Mouse (Mus musculus) midbrain, embryonic 12.5 days (tissue): ENCODE measurements at regions not wholly inside any gene's neighbourhood (a gene's known extent, or its start where the extent isn't known, plus 50 kb on each side); places are given as distances from the start of the nearest gene placed in this dataset.

ENCODE experiments used
- ATAC-seq: fragments of 200-750 bp; cut with Nextera tagmentation; 2 replicates; pipeline ENCODE4 v1.8.0; 2017; ENCODE audit warnings: low read depth, moderate TSS enrichment, moderate library complexity; ENCODE audit not compliant: low FRiP score
- H3K27ac ChIP-seq: fragments of 300-500 bp; sonication (generic); replicated peaks from 2 replicates; pipeline ENCODE4 v1.5.1; 2016; ENCODE audit warnings: mild to moderate bottlenecking
- H3K27me3 ChIP-seq: fragments of 300-500 bp; sonication (generic); 2 replicates; pipeline ENCODE4 v1.6.1; 2016; ENCODE audit warnings: mild to moderate bottlenecking
- H3K36me3 ChIP-seq: fragments of 300-500 bp; sonication (generic); 2 replicates; pipeline ENCODE4 v1.6.1; 2016
- H3K4me1 ChIP-seq: fragments of 300-500 bp; sonication (generic); 2 replicates; pipeline ENCODE4 v1.6.1; 2016
- H3K4me2 ChIP-seq: fragments of 300-500 bp; sonication (generic); replicated peaks from 2 replicates; pipeline ENCODE4 v1.6.1; 2016; ENCODE audit warnings: mild to moderate bottlenecking, moderate library complexity
- H3K4me3 ChIP-seq: fragments of 300-500 bp; sonication (generic); 2 replicates; pipeline ENCODE4 v1.5.1; 2016; ENCODE audit warnings: mild to moderate bottlenecking
- H3K9ac ChIP-seq: fragments of 300-500 bp; sonication (generic); replicated peaks from 2 replicates; pipeline ENCODE4 v1.6.1; 2016; ENCODE audit warnings: mild to moderate bottlenecking, moderate library complexity
- H3K9me3 ChIP-seq: fragments of 300-500 bp; sonication (generic); 2 replicates; pipeline ENCODE4 v1.6.1; 2016; ENCODE audit warnings: mild to moderate bottlenecking
- WGBS: fragments of 180-500 bp; shearing (Covaris S2); methylation state at CpG from one replicate; pipeline ENCODE4 v1.1.7; 2016; 5-methylcytosine and 5-hydroxymethylcytosine counted together

- H3K9me3 ChIP-seq, result no peaks in the 10 kb centered on the region
- H3K27me3 ChIP-seq, result no peaks in the 10 kb centered on the region
- no peak for ATAC-seq
- no peak overlapping the region for H3K4me3 ChIP-seq
- H3K9ac ChIP-seq, result no peak overlapping the region
- H3K4me2 ChIP-seq, result no peak overlapping the region
- H3K36me3 ChIP-seq, result no peaks in the 10 kb centered on the region
- WGBS, result 75% methylated on average over 4 of the region's 4 CpGs
- no peaks in the 10 kb centered on the region for H3K4me1 ChIP-seq
- no peak overlapping the region for H3K27ac ChIP-seq
Measured at GRCm38 (mm10) chr11:40850652-40851092, 95.6 kb upstream of the Ccng1 start.

GRCm38 (mm10) chr11:40846586-40846985, 91.5 kb upstream of the Ccng1 start:
- Histone ChIP-seq H3K4me1 (no peaks in the 10 kb centered on the region), H3K36me3 (no peaks in the 10 kb centered on the region), H3K27ac (no peak overlapping the region), H3K4me2 (no peak overlapping the region), H3K4me3 (no peak overlapping the region), H3K9me3 (no peaks in the 10 kb centered on the region), H3K27me3 (no peaks in the 10 kb centered on the region), H3K9ac (no peak overlapping the region)
- ATAC-seq, result no peak
- 81% methylated on average over 1 of the region's 1 CpGs for WGBS

- no peaks in the 10 kb centered on the region for H3K4me1 ChIP-seq
- H3K4me2 ChIP-seq, result no peak overlapping the region
- WGBS, result 76% methylated on average over 4 of the region's 4 CpGs
- H3K9me3 ChIP-seq, result 0 out of 2 replicates have a peak, but pooled peaks cover 4% of the 10 kb centered on the region
- H3K4me3 ChIP-seq, result no peak overlapping the region
- no peak for ATAC-seq
- H3K36me3 ChIP-seq, result no peaks in the 10 kb centered on the region
- no peak overlapping the region for H3K9ac ChIP-seq
- no peak overlapping the region for H3K27ac ChIP-seq
- no peaks in the 10 kb centered on the region for H3K27me3 ChIP-seq
Measured at GRCm38 (mm10) chr11:40835393-40835792, 80.3 kb upstream of the Ccng1 start.
